Mouse (Mus musculus) bone marrow, adult 2 months (tissue): Measurements from ENCODE around the gene Socs4.

Experiments
- CTCF ChIP-seq: fragments of 200-500 bp; IDR thresholded peaks from 2 replicates; pipeline ENCODE4 v1.5.1; 2011; ENCODE audit warnings: low read length, control low read depth; ENCODE audit not compliant: control insufficient read depth, insufficient read depth
- POLR2A ChIP-seq: fragments of 200-500 bp; IDR thresholded peaks from 2 replicates; pipeline ENCODE4 v1.6.1; 2011; ENCODE audit warnings: low read depth, mild to moderate bottlenecking, control low read depth, low read length, borderline replicate concordance; ENCODE audit not compliant: control insufficient read depth

- no peak for TF ChIP-seq CTCF
- TF ChIP-seq POLR2A: no peak
Observed at GRCm38 (mm10) chr14:47340231-47340925, 63.6 kb downstream of the Socs4 start.
